ENCODE assay signal across 10 mouse cellular contexts in the genomic region with DNA sequence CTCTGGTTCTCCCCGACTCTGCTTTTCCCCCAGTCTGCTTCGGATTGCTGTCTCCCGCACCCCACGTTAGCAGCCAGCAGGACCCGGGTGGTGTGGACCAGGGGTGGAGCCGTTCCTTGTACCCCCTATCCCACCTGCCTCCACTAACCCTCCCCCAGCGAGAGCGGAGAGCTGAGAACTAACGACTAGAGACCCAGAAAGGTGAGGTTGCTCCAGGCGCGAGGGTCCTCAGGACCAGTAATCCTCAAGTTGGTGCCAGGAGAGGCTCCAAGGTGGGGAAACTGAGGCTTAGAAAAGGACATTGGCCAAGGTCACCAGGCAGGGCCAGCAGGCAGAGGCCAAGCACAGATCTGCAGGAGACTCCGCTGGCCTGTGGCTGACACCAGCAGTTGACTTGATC. TPM values are rescaled to one million over a fixed set of nuclear protein-coding genes. Genes with fewer than 3 reads are reported as not detected.
DNase-seq lines count a peak whose midpoint lies in the region; ATAC-seq and TF ChIP-seq lines count a peak whose summit lies in the region.
"Had no signal": no experiment of that assay in that cellular context is flagged by ENCODE, and none has a peak within 500 bp of the region (broad histone marks: within the 10 kb centered on the region; RNA-seq: fewer than 3 reads in every experiment).

No protein-coding gene starts in this region.

- peak overlapping the region; percentile 48 for H3K4me3 ChIP-seq in liver, embryonic 11.5 days (ENCODE audit: low read depth, low read length)
- peak overlapping the region; percentile 52 for H3K4me3 ChIP-seq in forebrain, embryonic 11.5 days (ENCODE audit: low read depth, low read length)
- H3K4me3 ChIP-seq in limb, embryonic 14.5 days (replicated peaks; ENCODE audit: low read length), result peak overlapping the region; percentile 47
- peak overlapping the region; percentile 39 for H3K4me3 ChIP-seq in stomach, embryonic 14.5 days (ENCODE audit: low read depth, low read length)
- H3K4me3 ChIP-seq: myocyte had no signal

- peaks cover 6% of the 10 kb centered on the region for H3K4me1 ChIP-seq in liver, embryonic 11.5 days (replicated peaks; ENCODE audit: control insufficient read depth, insufficient read depth, low read length)
- peaks cover 12% of the 10 kb centered on the region for H3K4me1 ChIP-seq in forebrain, embryonic 11.5 days (replicated peaks; ENCODE audit: control insufficient read depth, insufficient read depth, low read length)
- peaks cover 5% of the 10 kb centered on the region; the same call in 1 of the 2 replicates for H3K4me1 ChIP-seq in limb, embryonic 14.5 days (ENCODE audit: control insufficient read depth, insufficient read depth, low read length)
- peaks cover 12% of the 10 kb centered on the region for H3K4me1 ChIP-seq in stomach, embryonic 14.5 days (ENCODE audit: control insufficient read depth, insufficient read depth, low read length)

- no peak for ATAC-seq in liver, embryonic 11.5 days (replicated peaks; ENCODE audit: low FRiP score)
- ATAC-seq in forebrain, embryonic 11.5 days (replicated peaks; ENCODE audit: low FRiP score), result no peak
- ATAC-seq in limb, embryonic 14.5 days (ENCODE audit: low FRiP score, low read depth), result no peak
- ATAC-seq in stomach, embryonic 14.5 days (ENCODE audit: insufficient number of reproducible peaks, insufficient read depth, low FRiP score, low read depth), result no peak

- peak overlapping the region; percentile 76 for H3K4me2 ChIP-seq in liver, embryonic 11.5 days
- H3K4me2 ChIP-seq in forebrain, embryonic 11.5 days (ENCODE audit: low read depth, low read length, severe bottlenecking), result peak overlapping the region; percentile 91
- peak overlapping the region; percentile 95 for H3K4me2 ChIP-seq in limb, embryonic 14.5 days (replicated peaks; ENCODE audit: low read depth, low read length, severe bottlenecking)
- peak overlapping the region; percentile 96 for H3K4me2 ChIP-seq in stomach, embryonic 14.5 days (replicated peaks; ENCODE audit: low read depth, low read length)

- H3K27ac ChIP-seq in liver, embryonic 11.5 days (ENCODE audit: low read depth, low read length), result no peak overlapping the region
- no peak overlapping the region for H3K27ac ChIP-seq in forebrain, embryonic 11.5 days (ENCODE audit: low read depth, low read length)
- no peak overlapping the region for H3K27ac ChIP-seq in limb, embryonic 14.5 days (replicated peaks; ENCODE audit: low read depth, low read length)
- no peak overlapping the region for H3K27ac ChIP-seq in stomach, embryonic 14.5 days (ENCODE audit: low read length)

- DNase-seq in liver, embryonic 11.5 days (ENCODE audit: low spot score), result no peak
- no peak for DNase-seq in liver
- no peak for DNase-seq in forebrain, embryonic 11.5 days (ENCODE audit: low spot score)
- no peak for DNase-seq in limb, embryonic 14.5 days (ENCODE audit: low spot score)
- no peak for DNase-seq in spleen, adult 12 weeks (ENCODE audit: low spot score)
- no peak for DNase-seq in left cerebral cortex, adult 8-10 months (ENCODE audit: low spot score in 2 of 2)
- DNase-seq in thymus, postnatal 14 days, result no peak
- DNase-seq: kidney, adult 11 months had no signal

- peaks cover 90% of the 10 kb centered on the region for H3K27me3 ChIP-seq in liver, embryonic 11.5 days (replicated peaks; ENCODE audit: control insufficient read depth, insufficient read depth, low read length)
- H3K27me3 ChIP-seq in forebrain, embryonic 11.5 days (ENCODE audit: control insufficient read depth, insufficient read depth, low read length), result peaks cover 63% of the 10 kb centered on the region
- H3K27me3 ChIP-seq in limb, embryonic 14.5 days (ENCODE audit: control insufficient read depth, insufficient read depth, low read length), result peaks cover 66% of the 10 kb centered on the region
- H3K27me3 ChIP-seq in stomach, embryonic 14.5 days (ENCODE audit: control insufficient read depth, insufficient read depth, low read length), result peaks cover 62% of the 10 kb centered on the region

- H3K9me3 ChIP-seq in liver, embryonic 11.5 days (ENCODE audit: control insufficient read depth, low read length), result no peaks in the 10 kb centered on the region
- H3K9me3 ChIP-seq in forebrain, embryonic 11.5 days (ENCODE audit: control insufficient read depth, low read length), result no peaks in the 10 kb centered on the region
- H3K9me3 ChIP-seq in limb, embryonic 14.5 days (ENCODE audit: control insufficient read depth, low read length), result no peaks in the 10 kb centered on the region
- no peaks in the 10 kb centered on the region for H3K9me3 ChIP-seq in stomach, embryonic 14.5 days (ENCODE audit: control insufficient read depth, low read depth, low read length)

- H3K36me3 ChIP-seq in liver, embryonic 11.5 days (ENCODE audit: control insufficient read depth, insufficient read depth, low read length), result no peaks in the 10 kb centered on the region
- no peaks in the 10 kb centered on the region for H3K36me3 ChIP-seq in forebrain, embryonic 11.5 days (ENCODE audit: control insufficient read depth, insufficient read depth, low read length)
- no peaks in the 10 kb centered on the region for H3K36me3 ChIP-seq in limb, embryonic 14.5 days (ENCODE audit: control insufficient read depth, insufficient read depth, low read length)
- H3K36me3 ChIP-seq in stomach, embryonic 14.5 days (ENCODE audit: control insufficient read depth, insufficient read depth, low read length), result no peaks in the 10 kb centered on the region

- TF ChIP-seq POLR2A in limb, embryonic 14.5 days (IDR thresholded peaks at IDR 0.05; ENCODE audit: borderline replicate concordance, extremely low read depth, insufficient read depth, insufficient read length), result no peak

- 2% methylated on average over 12 of the region's 12 CpGs for WGBS in liver, embryonic 11.5 days
- WGBS in forebrain, embryonic 11.5 days, result under 1% methylated on average over 11 of the region's 12 CpGs
- WGBS in limb, embryonic 14.5 days, result 2% methylated on average over 12 of the region's 12 CpGs
- 2% methylated on average over 12 of the region's 12 CpGs for WGBS in stomach, embryonic 14.5 days

- H3K9ac ChIP-seq in liver, embryonic 11.5 days (ENCODE audit: low read depth, low read length), result no peak overlapping the region
- H3K9ac ChIP-seq in forebrain, embryonic 11.5 days (ENCODE audit: low read length), result no peak overlapping the region; the same call in 1 of the 2 replicates
- no peak overlapping the region for H3K9ac ChIP-seq in limb, embryonic 14.5 days (ENCODE audit: low read depth, low read length, severe bottlenecking)
- no peak overlapping the region for H3K9ac ChIP-seq in stomach, embryonic 14.5 days (replicated peaks; ENCODE audit: low read depth, low read length)

RNA-seq across cellular contexts. Expression of a gene that starts 0.7 kb away (rescaled TPM):
- polyA plus RNA-seq in liver, embryonic 11.5 days (2014; fragmentation: Nextera tagmentation; extraction: Ambion mirVana), result 0.33 TPM in 1 of 2 replicates, not detected in the other
- polyA plus RNA-seq in forebrain, embryonic 11.5 days (2014; fragmentation: Nextera tagmentation; extraction: Ambion mirVana), result 0.57 and 0.79 TPM in 2 replicates
- 0.10 and 0.14 TPM in 2 replicates for polyA plus RNA-seq in limb, embryonic 14.5 days (2012; rRNA removed)
- polyA plus RNA-seq in limb, embryonic 14.5 days (2014; fragmentation: Nextera tagmentation; extraction: Ambion mirVana), result 0.12 and 0.17 TPM in 2 replicates
- polyA plus RNA-seq in stomach, embryonic 14.5 days (2014; fragmentation: Nextera tagmentation; extraction: Ambion mirVana), result 0.16 and 0.34 TPM in 2 replicates
- 10 to 100 TPM; 23.9 to 30.2 (median 24.9) TPM for total RNA-seq in left cerebral cortex, adult 8-10 months (2022)

RNA-seq across cellular contexts. Expression of a gene that starts 42.8 kb away (rescaled TPM):
- polyA plus RNA-seq in liver, embryonic 11.5 days (2014; fragmentation: Nextera tagmentation; extraction: Ambion mirVana), result 45.1 and 54.6 TPM in 2 replicates
- 70.9 and 76.4 TPM in 2 replicates for polyA plus RNA-seq in forebrain, embryonic 11.5 days (2014; fragmentation: Nextera tagmentation; extraction: Ambion mirVana)
- 42.1 TPM in 2 replicates for polyA plus RNA-seq in limb, embryonic 14.5 days (2012; rRNA removed)
- 56.4 and 61.3 TPM in 2 replicates for polyA plus RNA-seq in limb, embryonic 14.5 days (2014; fragmentation: Nextera tagmentation; extraction: Ambion mirVana)
- polyA plus RNA-seq in stomach, embryonic 14.5 days (2014; fragmentation: Nextera tagmentation; extraction: Ambion mirVana), result 67.3 and 68.4 TPM in 2 replicates
- 10 to 100 TPM; 22.7 to 38.8 (median 27.7) TPM for total RNA-seq in left cerebral cortex, adult 8-10 months (2022)

RNA-seq across cellular contexts. Expression of a gene that starts 43.1 kb away (rescaled TPM):
- polyA plus RNA-seq in liver, embryonic 11.5 days (2014; fragmentation: Nextera tagmentation; extraction: Ambion mirVana), result 823 and 891 TPM in 2 replicates
- 550 and 552 TPM in 2 replicates for polyA plus RNA-seq in forebrain, embryonic 11.5 days (2014; fragmentation: Nextera tagmentation; extraction: Ambion mirVana)
- polyA plus RNA-seq in limb, embryonic 14.5 days (2012; rRNA removed), result 607 and 868 TPM in 2 replicates
- 681 and 756 TPM in 2 replicates for polyA plus RNA-seq in limb, embryonic 14.5 days (2014; fragmentation: Nextera tagmentation; extraction: Ambion mirVana)
- polyA plus RNA-seq in stomach, embryonic 14.5 days (2014; fragmentation: Nextera tagmentation; extraction: Ambion mirVana), result 851 and 942 TPM in 2 replicates
- total RNA-seq in left cerebral cortex, adult 8-10 months (2022), result 100 to 1,000 TPM; 312 to 352 (median 336) TPM
